Mouse (Mus musculus) hindbrain, embryonic 14.5 days (tissue): ENCODE results near the gene Phlpp1. TPM values are rescaled to one million over a fixed set of nuclear protein-coding genes. Genes with fewer than 3 reads are reported as not detected.

Experiments
- ATAC-seq: fragments of 200-750 bp; cut with Nextera tagmentation; 2 replicates; pipeline ENCODE4 v1.8.0; 2017; ENCODE audit warnings: moderate number of reproducible peaks, mild to moderate bottlenecking, moderate TSS enrichment, moderate library complexity; ENCODE audit not compliant: low FRiP score
- DNase-seq: peaks from one replicate; pipeline ENCODE4 v3.0.0-alpha.2; 2015; ENCODE audit warnings: low spot score
- H3K27ac ChIP-seq: fragments of 300-500 bp; sonication (generic); 2 replicates; pipeline ENCODE4 v1.5.1; 2014; ENCODE audit warnings: mild to moderate bottlenecking, moderate library complexity
- H3K27me3 ChIP-seq: fragments of 300-500 bp; sonication (generic); 2 replicates; pipeline ENCODE4 v1.6.1; 2014; ENCODE audit warnings: mild to moderate bottlenecking, low read length, mixed read lengths; ENCODE audit not compliant: control insufficient read depth, insufficient read depth
- H3K36me3 ChIP-seq: fragments of 300-500 bp; sonication (generic); replicated peaks from 2 replicates; pipeline ENCODE4 v1.6.1; 2014; ENCODE audit not compliant: control insufficient read depth, insufficient read depth
- H3K4me1 ChIP-seq: fragments of 300-500 bp; sonication (generic); replicated peaks from 2 replicates; pipeline ENCODE4 v1.6.1; 2014; ENCODE audit warnings: antibody characterized with exemption, low read length, mixed read lengths; ENCODE audit not compliant: control insufficient read depth, insufficient read depth
- H3K4me2 ChIP-seq: fragments of 300-500 bp; sonication (generic); replicated peaks from 2 replicates; pipeline ENCODE4 v1.6.1; 2014; ENCODE audit warnings: mild to moderate bottlenecking, moderate library complexity
- H3K4me3 ChIP-seq: fragments of 300-500 bp; sonication (generic); replicated peaks from 2 replicates; pipeline ENCODE4 v1.5.1; 2014; ENCODE audit warnings: mild to moderate bottlenecking, low read length
- H3K9ac ChIP-seq: fragments of 300-500 bp; sonication (generic); 2 replicates; pipeline ENCODE4 v1.6.1; 2014
- H3K9me3 ChIP-seq: fragments of 300-500 bp; sonication (generic); 2 replicates; pipeline ENCODE4 v1.6.1; 2016; ENCODE audit warnings: low read length; ENCODE audit not compliant: control insufficient read depth
- WGBS: fragments of 180-500 bp; shearing (Covaris S2); extraction: QIAGEN DNeasy Blood & Tissue Kit; methylation state at CpG from one replicate; pipeline ENCODE4 v1.1.7; 2014; 5-methylcytosine and 5-hydroxymethylcytosine counted together
- polyA plus RNA-seq: library from polyadenylated mRNA; unstranded; fragments of >200 nt; fragmentation: Nextera tagmentation; extraction: Ambion mirVana; gene quantifications from 2 replicates; pipeline ENCODE4 v1.2.1, GENCODE M21; 2014

The Phlpp1 gene
- 9.6 and 11.1 TPM in 2 replicates for polyA plus RNA-seq

GRCm38 (mm10) chr1:106171241-106172220, at the start of gene Phlpp1:
Gene Phlpp1, plus strand, starts transcription at chr1:106171752.
- peak; percentile 100 for DNase-seq
- Histone ChIP-seq H3K4me2 (peak within 1 kb of the TSS; percentile 60), H3K36me3 (no peaks in the 10 kb centered on the region), H3K27me3 (no peaks in the 10 kb centered on the region), H3K27ac (peak within 1 kb of the TSS; percentile 96), H3K9me3 (no peaks in the 10 kb centered on the region), H3K4me1 (peaks cover 24% of the 10 kb centered on the region), H3K4me3 (peak within 1 kb of the TSS; percentile 99), H3K9ac (peak within 1 kb of the TSS; percentile 96)
- ATAC-seq = peak; percentile 98
- WGBS = under 1% methylated on average over 83 of the region's 113 CpGs

- WGBS = 91% methylated on average over 3 of the region's 3 CpGs
- Histone ChIP-seq H3K4me2 (no peak overlapping the region), H3K4me1 (no peaks in the 10 kb centered on the region), H3K9ac (no peak overlapping the region), H3K27me3 (no peaks in the 10 kb centered on the region), H3K36me3 (no peaks in the 10 kb centered on the region), H3K4me3 (no peak overlapping the region), H3K9me3 (no peaks in the 10 kb centered on the region), H3K27ac (no peak overlapping the region)
- DNase-seq (no peak), ATAC-seq (no peak)
Measured at GRCm38 (mm10) chr1:106126601-106127000, 45.0 kb upstream of the Phlpp1 start.

- no peaks in the 10 kb centered on the region for H3K36me3 ChIP-seq
- H3K9me3 ChIP-seq = no peaks in the 10 kb centered on the region
- 75% methylated on average over 4 of the region's 4 CpGs for WGBS
- no peaks in the 10 kb centered on the region for H3K27me3 ChIP-seq
- H3K4me2 ChIP-seq = no peak overlapping the region
- DNase-seq = no peak
- 0 out of 2 replicates have a peak, but pooled peaks have one; percentile 51 for ATAC-seq
- 0 out of 2 replicates have a peak, but pooled peaks cover 4% of the 10 kb centered on the region for H3K4me1 ChIP-seq
- H3K9ac ChIP-seq = no peak overlapping the region
- H3K27ac ChIP-seq = no peak overlapping the region
- no peak overlapping the region for H3K4me3 ChIP-seq
Measured at GRCm38 (mm10) chr1:106131697-106132349, 39.7 kb upstream of the Phlpp1 start.

- Histone ChIP-seq H3K4me1 (0 out of 2 replicates have a peak, but pooled peaks cover 4% of the 10 kb centered on the region), H3K27ac (no peak overlapping the region), H3K9me3 (no peaks in the 10 kb centered on the region), H3K9ac (no peak overlapping the region), H3K36me3 (no peaks in the 10 kb centered on the region), H3K4me2 (no peak overlapping the region), H3K4me3 (no peak overlapping the region), H3K27me3 (no peaks in the 10 kb centered on the region)
- 0 out of 2 replicates have a peak, but pooled peaks have one; percentile 31 for ATAC-seq
- 32% methylated on average over 4 of the region's 4 CpGs for WGBS
- no peak for DNase-seq
Measured at GRCm38 (mm10) chr1:106132350-106132700, 39.2 kb upstream of the Phlpp1 start.

- no peak for ATAC-seq
- H3K27me3 ChIP-seq = no peaks in the 10 kb centered on the region
- H3K9ac ChIP-seq = no peak overlapping the region
- no peak overlapping the region for H3K4me3 ChIP-seq
- no peaks in the 10 kb centered on the region for H3K36me3 ChIP-seq
- H3K9me3 ChIP-seq = no peaks in the 10 kb centered on the region
- H3K4me1 ChIP-seq = no peaks in the 10 kb centered on the region
- no peak overlapping the region for H3K4me2 ChIP-seq
- WGBS = 95% methylated on average over 2 of the region's 2 CpGs
- no peak overlapping the region for H3K27ac ChIP-seq
- no peak for DNase-seq
Measured at GRCm38 (mm10) chr1:106138691-106139090, 32.9 kb upstream of the Phlpp1 start.

GRCm38 (mm10) chr1:106139137-106139536, 32.4 kb upstream of the Phlpp1 start:
- 83% methylated on average over 1 of the region's 1 CpGs for WGBS
- Histone ChIP-seq H3K4me1 (no peaks in the 10 kb centered on the region), H3K36me3 (no peaks in the 10 kb centered on the region), H3K4me2 (no peak overlapping the region), H3K27me3 (no peaks in the 10 kb centered on the region), H3K27ac (no peak overlapping the region), H3K4me3 (no peak overlapping the region), H3K9me3 (no peaks in the 10 kb centered on the region), H3K9ac (no peak overlapping the region)
- ATAC-seq = no peak
- DNase-seq = no peak

GRCm38 (mm10) chr1:106142010-106142409, 29.5 kb upstream of the Phlpp1 start:
- H3K9me3 ChIP-seq = no peaks in the 10 kb centered on the region
- no peaks in the 10 kb centered on the region for H3K27me3 ChIP-seq
- DNase-seq (no peak), ATAC-seq (no peak)
- H3K27ac ChIP-seq = no peak overlapping the region
- 96% methylated on average over 1 of the region's 1 CpGs for WGBS
- H3K4me3 ChIP-seq = no peak overlapping the region
- no peak overlapping the region for H3K9ac ChIP-seq
- no peak overlapping the region for H3K4me2 ChIP-seq
- H3K36me3 ChIP-seq = no peaks in the 10 kb centered on the region
- no peaks in the 10 kb centered on the region for H3K4me1 ChIP-seq

GRCm38 (mm10) chr1:106144534-106144933, 27.0 kb upstream of the Phlpp1 start:
- ATAC-seq (no peak), DNase-seq (no peak)
- Histone ChIP-seq H3K4me3 (no peak overlapping the region), H3K36me3 (no peaks in the 10 kb centered on the region), H3K4me1 (no peaks in the 10 kb centered on the region), H3K9me3 (no peaks in the 10 kb centered on the region), H3K27me3 (no peaks in the 10 kb centered on the region), H3K4me2 (no peak overlapping the region), H3K27ac (no peak overlapping the region), H3K9ac (no peak overlapping the region)
- WGBS = 90% methylated on average over 2 of the region's 2 CpGs

- DNase-seq (no peak), ATAC-seq (no peak)
- H3K36me3 ChIP-seq = no peaks in the 10 kb centered on the region
- WGBS = 36% methylated on average over 1 of the region's 1 CpGs
- H3K27me3 ChIP-seq = no peaks in the 10 kb centered on the region
- no peaks in the 10 kb centered on the region for H3K4me1 ChIP-seq
- no peak overlapping the region for H3K4me3 ChIP-seq
- no peak overlapping the region for H3K9ac ChIP-seq
- H3K27ac ChIP-seq = no peak overlapping the region
- H3K4me2 ChIP-seq = no peak overlapping the region
- H3K9me3 ChIP-seq = no peaks in the 10 kb centered on the region
Measured at GRCm38 (mm10) chr1:106145055-106145454, 26.5 kb upstream of the Phlpp1 start.
